Mouse (Mus musculus): ENCODE results near the gene Chat. TPM values are rescaled to one million over a fixed set of nuclear protein-coding genes. Genes with fewer than 3 reads are reported as not detected.

Gene Chat
- total RNA-seq (2014; rRNA removed) (not detected in 2 replicates), polyA plus RNA-seq (2012; rRNA removed) (not detected in 2 replicates)

- Histone ChIP-seq H3K27ac (replicated peaks; ENCODE audit: insufficient read depth, low read depth, low read length) (no peak within 1 kb of the TSS), H3K27me3 (ENCODE audit: control insufficient read depth, insufficient read depth, low read length) (peaks cover 24% of the 10 kb centered on the region), H3K79me2 (ENCODE audit: control insufficient read depth, insufficient read depth, low read length) (no peaks in the 10 kb centered on the region), H3K9ac (ENCODE audit: low read depth, low read length) (no peak within 1 kb of the TSS), H3K4me1 (ENCODE audit: control insufficient read depth, insufficient read depth, low read length) (no peaks in the 10 kb centered on the region), H3K4me3 (ENCODE audit: insufficient read depth, low read depth, low read length) (no peak within 1 kb of the TSS), H3K36me3 (ENCODE audit: control insufficient read depth, insufficient read depth, low read length) (no peaks in the 10 kb centered on the region)
- DNase-seq (ENCODE audit: extremely low read depth, low read depth, low spot score) = no peak
- no peak for TF ChIP-seq CTCF (IDR thresholded peaks at IDR 0.05; ENCODE audit: low read depth, low read length)
- WGBS = 21% methylated on average over 13 of the region's 13 CpGs
Measured at GRCm38 (mm10) chr14:32465889-32466288, at the start of gene Chat. Gene Chat (minus strand): TSS chr14:32465989.

DNA sequence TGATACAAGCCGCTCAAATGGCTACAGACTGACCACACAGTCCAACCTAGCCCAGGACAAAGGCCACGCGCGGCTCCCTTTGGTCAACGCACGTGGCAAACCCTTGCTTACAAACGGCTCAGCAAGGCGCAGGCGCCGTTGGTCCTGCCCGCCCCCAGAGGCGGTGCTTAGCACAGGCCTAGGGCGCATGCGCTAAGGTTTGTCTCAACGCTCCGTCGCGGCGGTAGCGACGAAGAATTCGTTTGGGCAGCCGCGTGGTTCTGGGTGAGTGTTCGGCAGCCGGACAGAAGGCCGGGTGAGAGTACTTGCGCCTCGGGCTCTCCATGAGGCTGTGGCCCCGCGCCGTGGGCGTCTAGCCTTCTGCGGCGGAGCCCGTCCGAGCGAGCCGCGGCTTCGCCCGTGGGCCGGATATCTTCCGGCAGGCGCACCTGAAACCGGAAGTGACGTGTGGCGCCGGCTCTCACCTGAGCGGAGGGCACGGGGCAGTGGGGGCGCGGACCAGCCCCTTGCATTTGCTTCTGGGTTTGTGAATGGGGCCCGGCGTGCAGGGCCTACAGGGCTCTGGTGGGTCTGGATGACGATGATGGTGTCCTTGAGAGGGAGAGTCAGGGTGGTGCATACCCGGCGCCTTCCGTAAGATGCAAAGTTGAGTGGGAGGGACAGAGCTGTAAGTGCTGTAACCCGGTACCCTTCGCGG, 47.7 kb upstream of the Chat start, which contains the start of gene Ercc6:
Ercc6 (plus strand) TSS at position 186 of the 697 bp plus-strand sequence.
- Histone ChIP-seq H3K4me1 (ENCODE audit: control insufficient read depth, insufficient read depth, low read length) (peaks cover 2% of the 10 kb centered on the region), H3K36me3 (ENCODE audit: control insufficient read depth, insufficient read depth, low read length) (peaks cover 8% of the 10 kb centered on the region; the same call in 1 of the 2 replicates), H3K4me3 (ENCODE audit: insufficient read depth, low read depth, low read length) (peak within 1 kb of the TSS; percentile 76), H3K27ac (replicated peaks; ENCODE audit: insufficient read depth, low read depth, low read length) (peak within 1 kb of the TSS; percentile 70), H3K79me2 (ENCODE audit: control insufficient read depth, insufficient read depth, low read length) (peaks cover 15% of the 10 kb centered on the region; the same call in 1 of the 2 replicates), H3K27me3 (ENCODE audit: control insufficient read depth, insufficient read depth, low read length) (no peaks in the 10 kb centered on the region), H3K9ac (ENCODE audit: low read depth, low read length) (peak within 1 kb of the TSS; percentile 84)
- peak; percentile 85 for DNase-seq (ENCODE audit: extremely low read depth, low read depth, low spot score)
- under 1% methylated on average over 62 of the region's 62 CpGs for WGBS
- TF ChIP-seq CTCF (IDR thresholded peaks at IDR 0.05; ENCODE audit: low read depth, low read length) (no peak), POLR2A (IDR thresholded peaks at IDR 0.05; ENCODE audit: extremely low read depth, insufficient read depth, low read length) (peak; percentile 65; the same call in 1 of the 2 replicates)

GRCm38 (mm10) chr14:32512912-32513311, 47.1 kb upstream of the Chat start:
- Histone ChIP-seq H3K9ac (ENCODE audit: low read depth, low read length) (peak overlapping the region; percentile 6; the same call in 1 of the 2 replicates), H3K79me2 (ENCODE audit: control insufficient read depth, insufficient read depth, low read length) (peaks cover 15% of the 10 kb centered on the region; the same call in 1 of the 2 replicates), H3K4me1 (ENCODE audit: control insufficient read depth, insufficient read depth, low read length) (peaks cover 2% of the 10 kb centered on the region), H3K27ac (replicated peaks; ENCODE audit: insufficient read depth, low read depth, low read length) (peak overlapping the region; percentile 70), H3K36me3 (ENCODE audit: control insufficient read depth, insufficient read depth, low read length) (peaks cover 8% of the 10 kb centered on the region; the same call in 1 of the 2 replicates), H3K27me3 (ENCODE audit: control insufficient read depth, insufficient read depth, low read length) (no peaks in the 10 kb centered on the region), H3K4me3 (ENCODE audit: insufficient read depth, low read depth, low read length) (no peak overlapping the region)
- TF ChIP-seq CTCF (IDR thresholded peaks at IDR 0.05; ENCODE audit: low read depth, low read length) (no peak), POLR2A (IDR thresholded peaks at IDR 0.05; ENCODE audit: extremely low read depth, insufficient read depth, low read length) (no peak)
- DNase-seq (ENCODE audit: extremely low read depth, low read depth, low spot score) = no peak
- WGBS = 37% methylated on average over 9 of the region's 9 CpGs

- Histone ChIP-seq H3K36me3 (ENCODE audit: control insufficient read depth, insufficient read depth, low read length) (no peaks in the 10 kb centered on the region), H3K4me1 (ENCODE audit: control insufficient read depth, insufficient read depth, low read length) (peaks cover 2% of the 10 kb centered on the region), H3K9ac (ENCODE audit: low read depth, low read length) (no peak overlapping the region), H3K27me3 (ENCODE audit: control insufficient read depth, insufficient read depth, low read length) (no peaks in the 10 kb centered on the region), H3K4me3 (ENCODE audit: insufficient read depth, low read depth, low read length) (no peak overlapping the region), H3K27ac (replicated peaks; ENCODE audit: insufficient read depth, low read depth, low read length) (no peak overlapping the region), H3K79me2 (ENCODE audit: control insufficient read depth, insufficient read depth, low read length) (peaks cover 6% of the 10 kb centered on the region; the same call in 1 of the 2 replicates)
- no peak for TF ChIP-seq POLR2A (IDR thresholded peaks at IDR 0.05; ENCODE audit: extremely low read depth, insufficient read depth, low read length)
- TF ChIP-seq CTCF (IDR thresholded peaks at IDR 0.05; ENCODE audit: low read depth, low read length) = no peak
- DNase-seq (ENCODE audit: extremely low read depth, low read depth, low spot score) = no peak
- 81% methylated on average over 6 of the region's 6 CpGs for WGBS
Measured at GRCm38 (mm10) chr14:32509443-32509961, 43.7 kb upstream of the Chat start.

DNA sequence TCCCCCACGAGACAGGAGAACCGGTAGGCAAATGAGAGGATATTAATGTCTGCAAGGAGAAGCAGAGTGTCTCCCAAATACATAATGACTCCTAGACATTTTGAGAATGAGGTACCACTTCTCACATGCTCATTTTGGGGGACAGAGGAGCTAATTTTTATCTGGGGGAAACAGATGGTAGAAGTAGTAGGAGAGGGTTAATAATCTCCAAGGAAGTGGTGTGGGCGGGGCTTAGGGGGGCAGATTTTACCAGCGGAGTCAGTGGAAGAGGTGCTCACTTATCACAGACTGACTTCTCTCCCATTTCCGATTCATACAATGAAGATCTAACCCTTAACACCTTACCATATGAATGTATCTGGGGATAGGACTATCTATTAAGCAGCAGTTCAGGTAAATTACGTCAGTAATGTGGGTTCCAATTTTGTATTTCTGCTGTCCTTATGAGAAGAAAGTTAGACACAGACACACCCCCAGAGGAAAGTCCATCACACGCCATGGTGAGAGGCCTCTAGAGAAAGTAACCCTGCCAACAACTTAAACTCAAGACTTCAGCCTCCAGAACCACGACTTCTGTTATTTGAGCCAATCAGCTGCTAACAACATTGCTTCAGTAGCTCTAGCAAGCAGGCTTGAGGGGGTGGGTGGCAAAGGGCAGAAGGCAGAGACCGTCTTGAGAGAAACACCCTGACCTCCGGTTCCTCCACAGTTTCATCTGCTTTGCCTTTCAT, 42.5 kb upstream of the Chat start:
- H3K27me3 ChIP-seq (ENCODE audit: control insufficient read depth, insufficient read depth, low read length) = no peaks in the 10 kb centered on the region
- 56% methylated on average over 10 of the region's 10 CpGs for WGBS
- TF ChIP-seq CTCF (IDR thresholded peaks at IDR 0.05; ENCODE audit: low read depth, low read length) (no peak), POLR2A (IDR thresholded peaks at IDR 0.05; ENCODE audit: extremely low read depth, insufficient read depth, low read length) (no peak)
- no peak for DNase-seq (ENCODE audit: extremely low read depth, low read depth, low spot score)
- peaks cover 2% of the 10 kb centered on the region for H3K4me1 ChIP-seq (ENCODE audit: control insufficient read depth, insufficient read depth, low read length)
- H3K79me2 ChIP-seq (ENCODE audit: control insufficient read depth, insufficient read depth, low read length) = no peaks in the 10 kb centered on the region
- H3K9ac ChIP-seq (ENCODE audit: low read depth, low read length) = no peak overlapping the region
- H3K4me3 ChIP-seq (ENCODE audit: insufficient read depth, low read depth, low read length) = no peak overlapping the region
- no peak overlapping the region for H3K27ac ChIP-seq (replicated peaks; ENCODE audit: insufficient read depth, low read depth, low read length)
- H3K36me3 ChIP-seq (ENCODE audit: control insufficient read depth, insufficient read depth, low read length) = no peaks in the 10 kb centered on the region
